Mouse (Mus musculus): ENCODE results near the gene Zdhhc4.

GRCm38 (mm10) chr5:143308825-143309224 lies 20.2 kb downstream of the Zdhhc4 start:
- TF ChIP-seq CTCF (IDR thresholded peaks at IDR 0.05; ENCODE audit: low read depth) = no peak
- TF ChIP-seq EP300 (optimal IDR thresholded peaks at IDR 0.05) = no peak

Measured in stomach, postnatal 0 days (tissue).